Comparison of ENCODE assay signal across 10 mouse cellular contexts in genomic region chr11:21996661-21997560, GRCm38 (mm10). TPM values are rescaled to one million over a fixed set of nuclear protein-coding genes. Genes with fewer than 3 reads are reported as not detected.
A peak's percentile ranks its signal among the peaks of the same experiment; 100 is the strongest.
DNase-seq lines count a peak whose midpoint lies in the region; ATAC-seq and TF ChIP-seq lines count a peak whose summit lies in the region.
"Had no signal": no experiment of that assay in that cellular context is flagged by ENCODE, and none has a peak within 500 bp of the region (broad histone marks: within the 10 kb centered on the region; RNA-seq: fewer than 3 reads in every experiment).

No protein-coding gene starts in this region.

- H3K9me3 ChIP-seq in forebrain, postnatal 0 days (ENCODE audit: low read length), result no peaks in the 10 kb centered on the region
- no peaks in the 10 kb centered on the region; the same call in 1 of the 2 replicates for H3K9me3 ChIP-seq in intestine, embryonic 16.5 days (ENCODE audit: control insufficient read depth, low read length)
- no peaks in the 10 kb centered on the region for H3K9me3 ChIP-seq in liver, embryonic 16.5 days (replicated peaks; ENCODE audit: control insufficient read depth, low read length)

- H3K9ac ChIP-seq in forebrain, postnatal 0 days, result peak overlapping the region; percentile 50
- H3K9ac ChIP-seq in intestine, embryonic 16.5 days (ENCODE audit: low read depth, low read length), result no peak overlapping the region
- no peak overlapping the region for H3K9ac ChIP-seq in liver, embryonic 16.5 days (ENCODE audit: low read depth, low read length)

- peak overlapping the region; percentile 54 for H3K27ac ChIP-seq in forebrain, postnatal 0 days (ENCODE audit: low read depth, low read length)
- H3K27ac ChIP-seq in intestine, embryonic 16.5 days (ENCODE audit: low read length), result no peak overlapping the region
- H3K27ac ChIP-seq in liver, embryonic 16.5 days (ENCODE audit: low read length), result no peak overlapping the region

- WGBS in forebrain, postnatal 0 days, result 2% methylated on average over 63 of the region's 63 CpGs
- WGBS in intestine, embryonic 16.5 days, result under 1% methylated on average over 63 of the region's 63 CpGs
- WGBS in liver, embryonic 16.5 days (ENCODE audit: insufficient replicate concordance), result 1% methylated on average over 63 of the region's 63 CpGs

- TF ChIP-seq CTCF in forebrain, postnatal 0 days (IDR thresholded peaks at IDR 0.05; ENCODE audit: low read depth), result no peak

- peaks cover 7% of the 10 kb centered on the region for H3K27me3 ChIP-seq in forebrain, postnatal 0 days (ENCODE audit: insufficient read depth, low read length)
- H3K27me3 ChIP-seq in intestine, embryonic 16.5 days (replicated peaks; ENCODE audit: control insufficient read depth, insufficient read depth, low read length), result peaks cover 91% of the 10 kb centered on the region
- H3K27me3 ChIP-seq in liver, embryonic 16.5 days (ENCODE audit: control insufficient read depth, insufficient read depth, low read depth, low read length), result peaks cover 98% of the 10 kb centered on the region

- H3K36me3 ChIP-seq in forebrain, postnatal 0 days (ENCODE audit: insufficient read depth), result no peaks in the 10 kb centered on the region
- no peaks in the 10 kb centered on the region for H3K36me3 ChIP-seq in intestine, embryonic 16.5 days (ENCODE audit: control insufficient read depth, insufficient read depth, low read length)
- no peaks in the 10 kb centered on the region for H3K36me3 ChIP-seq in liver, embryonic 16.5 days (ENCODE audit: control insufficient read depth, insufficient read depth)

- peak; percentile 56 for ATAC-seq in forebrain, postnatal 0 days
- no peak for ATAC-seq in intestine, embryonic 16.5 days
- no peak for ATAC-seq in liver, embryonic 16.5 days (ENCODE audit: low read depth)
- no peak for ATAC-seq in erythroblast, adult 5-6 weeks (replicated peaks; ENCODE audit: low FRiP score, poor library complexity, severe bottlenecking)

- peak; percentile 92 for DNase-seq in heart, adult 11 months
- DNase-seq in heart, postnatal 25 days (ENCODE audit: low spot score), result no peak
- peak; percentile 27 for DNase-seq in adrenal gland, postnatal 25 days
- peak; percentile 76 for DNase-seq in forebrain, postnatal 0 days
- peak; percentile 79 for DNase-seq in right cerebral cortex, postnatal 10 days (ENCODE audit: low spot score in 2 of 2)

- peak overlapping the region; percentile 65 for H3K4me2 ChIP-seq in forebrain, postnatal 0 days (ENCODE audit: low read depth)
- peak overlapping the region; percentile 32; the same call in 1 of the 2 replicates for H3K4me2 ChIP-seq in intestine, embryonic 16.5 days (ENCODE audit: low read depth, low read length)
- no peak overlapping the region for H3K4me2 ChIP-seq in liver, embryonic 16.5 days (ENCODE audit: low read depth, low read length)

- H3K4me3 ChIP-seq in forebrain, postnatal 0 days (ENCODE audit: low read depth, low read length), result peak overlapping the region; percentile 31
- H3K4me3 ChIP-seq in intestine, embryonic 16.5 days (ENCODE audit: low read length), result peak overlapping the region; percentile 30
- peak overlapping the region; percentile 0; the same call in 1 of the 2 replicates for H3K4me3 ChIP-seq in liver, embryonic 16.5 days (ENCODE audit: low read depth, low read length)

- H3K4me1 ChIP-seq in forebrain, postnatal 0 days (ENCODE audit: insufficient read depth), result no peaks in the 10 kb centered on the region
- H3K4me1 ChIP-seq in intestine, embryonic 16.5 days (ENCODE audit: control insufficient read depth, insufficient read depth, low read length), result peaks cover 21% of the 10 kb centered on the region
- peaks cover 3% of the 10 kb centered on the region; the same call in 1 of the 2 replicates for H3K4me1 ChIP-seq in liver, embryonic 16.5 days (ENCODE audit: control insufficient read depth, low read depth, low read length)

- intact Hi-C loops in heart, postnatal 25 days (cut with DNase I), result loop anchor here (10.0 kb wide), 1 partner anchor 288 kb away; no protein-coding TSS in a partner anchor

RNA-seq across cellular contexts. Expression of gene Otx1, which starts 5.8 kb away (rescaled TPM):
- not detected for total RNA-seq in heart, postnatal 25 days (2021)
- not detected in 2 replicates for total RNA-seq in adrenal gland, postnatal 25 days (2021)
- total RNA-seq in forebrain, postnatal 0 days (2014; rRNA removed), result 2.3 and 3.9 TPM in 2 replicates
- 5.7 and 5.9 TPM in 2 replicates for polyA plus RNA-seq in forebrain, postnatal 0 days (2015; fragmentation: Nextera tagmentation; extraction: Ambion mirVana)
- polyA plus RNA-seq in intestine, embryonic 16.5 days (2015; fragmentation: Nextera tagmentation; extraction: Ambion mirVana), result not detected in 2 replicates
- not detected in 2 replicates for polyA plus RNA-seq in liver, embryonic 16.5 days (2015; fragmentation: Nextera tagmentation; extraction: Ambion mirVana)
- not detected in 2 replicates for total RNA-seq in erythroblast, adult 5-6 weeks (2015; ENCODE audit: low replicate concordance)
- not detected in 2 replicates for total RNA-seq in erythroblast, adult 5-6 weeks (2017; ENCODE audit: low replicate concordance)
- total RNA-seq: gastrocnemius, postnatal 36 days; MEL had no signal
